Mouse (Mus musculus): Measurements from ENCODE around the gene Mettl7a3.

The Mettl7a3 gene

DNA sequence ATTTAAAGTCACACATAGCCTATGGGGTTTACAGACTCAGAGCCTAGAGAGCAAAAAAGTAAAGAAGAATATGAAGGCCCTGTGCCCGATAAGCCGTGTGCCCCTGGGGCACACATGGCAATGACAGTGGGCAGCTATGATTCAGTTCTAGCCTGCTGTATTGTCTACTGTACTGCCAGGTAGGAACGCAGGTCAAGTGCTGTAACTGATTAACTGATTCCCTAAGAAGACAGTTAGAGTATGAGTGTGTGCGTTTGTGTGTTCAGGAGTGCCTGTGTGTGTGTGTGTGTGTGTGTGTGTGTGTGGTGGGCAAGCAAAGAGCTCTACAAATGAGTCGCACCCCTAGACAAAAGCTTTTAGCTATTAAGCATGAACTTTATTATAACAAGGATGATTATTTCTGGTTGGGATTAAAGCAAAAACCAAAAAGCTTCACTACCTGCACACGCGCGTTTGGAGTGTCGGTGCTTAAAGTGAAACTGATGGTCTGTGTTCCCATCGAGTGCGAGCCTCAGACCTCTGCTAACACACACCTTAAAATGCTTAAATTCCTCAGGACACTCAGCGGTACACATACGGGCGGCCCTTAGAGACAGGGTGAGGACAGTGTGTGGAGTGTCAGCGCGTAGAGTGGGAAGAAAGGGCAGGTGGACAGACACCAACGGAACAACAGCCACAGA is 53.0 kb downstream of the Mettl7a3 start:
- DNase-seq (ENCODE audit: low spot score) = no peak

DNA sequence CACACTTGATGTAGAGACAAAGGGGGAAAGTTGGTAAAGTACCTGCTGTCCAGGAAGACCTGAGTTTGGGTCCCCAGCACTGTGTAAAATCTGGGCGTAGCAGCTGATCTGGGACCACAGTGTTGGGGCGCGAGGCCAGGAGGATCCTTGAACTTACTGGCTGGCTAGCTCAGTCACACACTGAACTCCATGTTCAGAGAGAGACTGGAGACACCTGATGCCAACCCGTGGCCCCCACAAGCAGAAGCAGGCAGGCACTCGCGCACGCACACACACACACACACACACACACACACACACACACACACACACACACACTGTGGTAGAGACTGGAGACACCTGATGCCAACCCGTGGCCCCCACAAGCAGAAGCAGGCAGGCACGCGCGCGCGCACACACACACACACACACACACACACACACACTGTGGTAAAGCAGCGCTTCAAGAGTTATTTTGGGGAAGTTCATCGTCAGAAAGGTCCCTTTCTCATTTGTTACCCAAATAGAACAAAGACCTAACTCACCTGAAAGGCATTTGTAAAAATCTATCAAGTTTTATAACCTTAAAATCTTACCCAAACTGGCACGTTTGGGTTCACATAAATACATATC is 53.6 kb downstream of the Mettl7a3 start:
- no peak for DNase-seq (ENCODE audit: low spot score)

DNA sequence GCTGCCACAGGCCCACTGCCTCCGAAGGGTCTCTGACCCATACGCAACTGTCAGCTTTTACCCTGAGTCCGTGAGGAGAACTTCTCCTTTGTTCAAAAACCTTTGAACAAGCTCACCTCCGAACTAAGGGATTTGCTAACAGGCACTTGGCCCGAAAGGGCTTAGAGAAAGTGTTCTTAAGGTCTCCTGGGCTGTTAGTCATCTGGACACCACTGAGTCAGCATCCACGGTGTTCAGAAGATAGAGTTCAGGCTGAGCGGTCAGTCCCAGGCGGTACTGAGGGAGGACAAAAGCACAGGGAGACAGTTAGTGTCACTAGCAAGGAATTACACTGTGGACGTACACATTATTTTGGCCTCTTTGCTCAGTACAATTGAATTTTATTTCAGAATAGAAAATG is 54.2 kb downstream of the Mettl7a3 start:
- DNase-seq (ENCODE audit: low spot score) = no peak
